Mouse (Mus musculus) lung, adult 2 months (tissue): ENCODE data around the gene Spic.

ENCODE experiments used
- CTCF ChIP-seq: fragments of 200-500 bp; IDR thresholded peaks from 2 replicates; pipeline ENCODE4 v1.5.1; 2011; ENCODE audit warnings: mild to moderate bottlenecking, low read length, control low read depth; ENCODE audit not compliant: insufficient read depth
- POLR2A ChIP-seq: fragments of 200-500 bp; IDR thresholded peaks from 2 replicates; pipeline ENCODE4 v1.6.1; 2011; ENCODE audit warnings: low read depth, mild to moderate bottlenecking, control low read depth, low read length, borderline replicate concordance; ENCODE audit errors: extremely low read depth

DNA sequence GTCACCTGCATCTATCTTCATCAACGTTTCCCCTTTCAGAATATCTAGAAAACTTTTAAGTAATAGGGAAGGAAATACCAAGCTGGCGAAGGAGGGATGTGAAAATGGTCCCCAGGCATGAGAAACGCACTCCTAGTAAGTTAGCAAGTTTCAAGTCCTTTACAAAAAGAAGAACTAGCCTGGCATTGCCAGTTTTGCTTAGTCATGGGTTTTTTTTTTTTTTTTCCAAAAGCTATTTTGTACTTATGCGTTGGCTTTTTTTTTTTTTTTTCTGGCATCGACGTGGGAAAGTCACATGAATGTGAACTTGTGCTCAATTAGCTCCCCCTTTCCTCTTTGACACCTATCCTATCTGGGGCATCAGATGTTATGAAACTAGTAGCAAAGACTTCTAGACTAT, 27.5 kb upstream of the Spic start:
- no peak for TF ChIP-seq CTCF
- no peak for TF ChIP-seq POLR2A
